Mouse (Mus musculus) brain, adult 2 months (tissue): ENCODE measurements around the gene Pold2.

Experiments used
- DNase-seq: peaks from one replicate; pipeline ENCODE4 v3.0.0; 2011; ENCODE audit warnings: low read depth, low spot score

The Pold2 gene

DNA sequence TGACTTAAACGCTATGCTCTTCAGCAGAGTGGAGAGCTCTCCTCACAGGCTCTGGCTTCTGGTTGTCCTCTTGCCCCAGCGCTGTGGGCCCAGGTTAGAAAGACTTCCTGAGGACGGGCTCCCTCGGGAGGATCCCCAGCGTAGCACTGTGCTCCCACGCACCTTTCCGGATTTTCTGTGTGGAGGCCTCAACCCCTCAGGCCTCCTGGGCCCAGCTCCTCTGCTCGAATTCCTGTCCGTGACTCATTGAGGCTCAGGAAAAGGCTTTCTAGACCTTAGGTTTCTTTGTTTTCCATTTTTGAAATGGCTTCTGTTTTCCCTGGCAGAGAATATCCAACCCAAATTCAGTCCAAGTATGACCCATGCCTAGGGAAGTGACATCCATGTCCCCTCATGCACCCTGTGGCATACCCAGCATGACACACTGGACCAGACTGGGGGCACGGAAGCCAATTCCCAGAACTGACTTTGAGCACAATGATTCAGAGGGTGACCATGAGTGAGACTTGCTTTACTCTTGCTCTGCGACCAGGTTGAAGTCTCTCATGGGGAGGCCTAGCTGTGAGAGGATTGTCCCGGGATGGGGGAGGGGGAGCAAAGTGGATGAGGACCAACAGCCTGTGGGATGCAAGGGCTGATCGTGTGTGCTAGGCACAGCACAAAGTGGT, 18.1 kb downstream of the Pold2 start:
- DNase-seq, result no peak

DNA sequence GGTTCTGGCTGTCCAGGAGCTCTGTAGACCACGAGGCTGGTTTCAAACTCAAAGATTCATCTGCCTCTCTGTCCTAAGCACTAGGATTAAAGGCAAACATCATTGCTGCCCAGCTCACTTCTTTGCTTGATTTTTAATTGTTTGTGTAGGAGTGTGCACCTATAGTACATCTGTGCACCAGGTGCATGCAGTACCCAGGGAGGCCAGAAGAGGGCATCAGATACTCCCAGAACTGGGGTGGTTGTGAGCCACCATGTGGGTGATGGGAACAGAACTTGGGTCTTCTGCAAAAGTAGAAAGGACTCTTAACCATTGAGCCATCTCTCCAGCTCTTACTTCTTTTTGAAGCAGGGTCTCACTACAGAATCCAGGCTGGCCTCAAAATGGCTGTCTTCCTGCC, 19.4 kb downstream of the Pold2 start:
- no peak for DNase-seq

DNA sequence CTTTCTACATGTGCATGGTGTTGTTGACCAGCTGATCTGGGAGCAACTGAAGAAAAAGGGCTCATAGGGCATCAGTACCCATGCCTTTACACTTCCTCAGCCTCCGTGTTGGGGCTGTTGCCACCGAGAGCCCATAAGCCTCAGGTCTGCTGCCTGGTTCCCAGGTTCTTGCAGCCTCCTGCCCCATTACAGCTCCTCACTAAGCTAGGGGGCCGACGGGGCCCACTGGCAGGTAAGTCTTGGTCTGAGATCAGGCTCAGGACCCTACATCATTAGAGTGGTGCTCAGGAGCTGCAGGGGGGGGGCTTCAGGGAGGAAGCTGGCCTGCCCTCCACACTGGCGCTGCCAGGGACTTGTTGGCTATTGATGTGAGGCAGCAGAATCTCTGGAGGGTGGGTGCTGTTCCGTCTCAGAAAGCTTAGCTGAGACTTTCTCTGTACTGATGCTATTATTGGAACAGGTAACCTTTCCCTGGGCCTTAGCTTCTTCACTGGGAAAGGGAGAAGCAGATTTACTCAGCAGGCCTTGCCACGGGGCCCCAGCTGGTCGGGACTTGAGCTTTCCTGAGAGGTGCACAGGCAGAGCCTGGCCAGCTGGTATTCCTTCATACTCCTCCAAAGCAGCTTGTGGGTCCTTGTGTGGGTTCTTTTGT, 21.5 kb downstream of the Pold2 start:
- no peak for DNase-seq

DNA sequence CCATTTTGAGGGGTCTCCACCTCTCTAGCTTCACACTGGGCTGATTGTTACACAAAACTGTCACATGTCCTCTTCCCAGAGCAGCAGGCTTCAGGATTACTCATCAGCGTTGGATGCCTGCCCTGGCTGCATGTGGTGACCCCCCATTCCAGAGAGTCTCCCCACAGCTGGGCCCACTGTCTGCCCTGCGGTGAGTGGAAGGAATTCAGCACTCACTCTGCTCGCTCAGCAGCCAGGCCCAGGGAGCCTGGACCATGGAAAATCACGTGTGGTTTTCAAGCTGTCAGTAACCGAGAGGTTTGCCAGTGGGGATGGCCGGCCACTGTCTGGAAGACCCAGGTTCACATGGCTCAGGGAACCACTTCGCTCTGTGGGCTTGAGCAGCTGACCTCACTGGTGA, 22.2 kb downstream of the Pold2 start:
- peak; percentile 93 for DNase-seq

DNA sequence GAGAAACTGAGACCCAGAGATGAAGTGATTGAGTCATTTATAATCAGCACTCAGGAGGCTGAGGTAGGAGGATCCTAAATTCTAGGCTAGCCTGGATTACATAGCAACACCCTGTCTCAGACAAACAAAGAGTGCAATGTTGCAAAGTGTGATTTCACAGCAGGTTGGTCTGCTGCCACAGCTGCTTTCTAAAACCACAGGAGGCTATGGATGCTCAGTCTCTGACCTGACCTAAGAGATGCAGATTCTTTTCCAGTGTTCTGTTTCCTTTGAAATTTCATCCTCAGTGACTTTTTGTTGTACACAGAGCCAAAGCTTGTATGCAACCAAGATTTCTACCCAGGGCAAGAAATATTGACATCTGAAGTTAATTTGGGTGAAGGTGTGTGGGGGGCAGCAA, 22.6 kb downstream of the Pold2 start:
- peak; percentile 43 for DNase-seq

DNA sequence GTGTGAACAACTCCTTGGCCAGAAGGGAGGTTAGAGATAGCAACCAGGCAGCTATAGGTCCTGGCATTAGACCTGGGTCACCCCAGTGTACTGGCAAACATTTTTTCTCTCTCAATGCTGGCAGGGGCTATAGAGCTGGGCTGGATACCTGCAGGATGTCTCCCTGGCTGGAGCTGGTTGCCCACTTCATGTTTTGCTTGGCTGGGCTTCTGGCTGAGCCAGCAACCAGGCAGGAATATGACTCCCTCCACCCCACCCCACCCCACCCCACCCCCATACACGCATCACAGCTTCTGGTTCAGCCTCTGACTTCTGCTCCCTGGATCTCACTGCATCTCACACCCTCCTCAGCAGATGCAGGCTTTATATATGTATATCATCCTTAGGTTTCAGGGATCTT, 25.8 kb downstream of the Pold2 start:
- no peak for DNase-seq

DNA sequence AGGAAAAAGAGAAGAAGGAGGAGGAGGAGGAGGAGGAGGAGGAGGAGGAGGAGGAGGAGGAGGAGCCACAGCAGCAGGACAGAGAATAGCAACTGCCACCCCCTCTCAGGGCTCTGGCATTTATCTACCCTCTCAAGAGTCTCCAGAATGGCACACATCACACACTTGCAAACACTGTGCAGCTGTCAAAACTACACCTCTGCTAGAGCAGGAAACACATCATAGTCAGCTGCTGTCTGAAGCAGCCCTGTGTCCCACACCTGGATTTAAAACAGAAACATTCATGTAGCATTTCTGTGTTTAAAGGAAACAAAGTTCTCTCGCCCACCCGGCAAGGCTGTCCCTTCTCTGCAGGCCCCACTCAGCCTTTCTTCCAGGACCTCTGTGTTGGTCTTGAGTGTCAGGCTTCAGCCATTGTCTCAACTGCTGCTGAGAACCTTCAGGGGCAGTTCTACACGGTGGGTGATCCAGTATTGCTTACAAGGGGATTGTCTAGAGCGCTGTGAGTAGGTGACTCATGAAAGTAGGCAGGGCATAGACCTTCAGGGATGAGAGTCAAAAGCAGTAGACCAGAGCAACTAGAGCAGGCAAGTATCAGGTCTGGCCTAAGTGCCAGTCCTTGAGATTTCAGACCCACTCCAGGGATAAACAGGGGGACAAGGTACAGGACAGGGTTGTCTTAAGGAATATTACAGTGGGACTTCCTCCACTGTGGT, 26.9 kb downstream of the Pold2 start:
- DNase-seq, result peak; percentile 23

DNA sequence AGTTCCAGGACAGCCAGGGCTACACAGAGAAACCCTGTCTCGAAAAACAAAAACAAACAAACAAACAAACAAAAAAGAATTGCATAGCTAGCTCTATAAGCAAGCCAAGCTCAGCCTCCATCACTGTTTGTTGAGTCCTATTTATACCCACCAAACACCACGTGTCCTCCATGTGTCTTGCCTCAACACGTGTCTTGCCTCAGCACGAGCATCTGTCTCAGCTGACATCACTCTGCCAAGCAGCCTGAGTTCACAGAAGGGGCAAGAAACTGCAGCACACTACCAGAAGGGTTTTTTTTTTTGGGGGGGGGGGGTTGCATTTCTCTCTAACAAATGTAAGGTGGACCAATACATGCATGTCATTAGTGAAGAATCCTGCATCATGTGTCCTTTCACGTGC, 27.6 kb downstream of the Pold2 start:
- peak; percentile 41 for DNase-seq

DNA sequence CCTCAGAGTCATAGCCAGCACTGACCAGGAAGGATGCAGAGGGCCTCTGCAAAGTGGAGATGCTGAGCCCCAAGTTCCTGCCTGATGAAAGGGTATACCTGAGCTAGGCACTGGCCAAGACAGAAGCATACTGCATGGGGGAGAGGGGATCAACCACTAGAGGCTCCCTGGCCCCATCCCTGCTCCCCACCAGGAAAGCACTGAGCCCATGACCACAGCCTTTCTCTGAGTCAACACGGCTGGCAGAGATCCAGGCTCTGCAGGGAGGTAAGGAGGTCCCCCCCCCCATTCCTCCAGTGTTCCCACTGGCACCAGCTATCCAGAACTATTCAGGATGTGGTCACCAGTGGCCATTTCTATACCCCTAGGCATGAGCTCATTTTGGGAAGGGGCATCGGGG, 28.8 kb downstream of the Pold2 start:
- no peak for DNase-seq

DNA sequence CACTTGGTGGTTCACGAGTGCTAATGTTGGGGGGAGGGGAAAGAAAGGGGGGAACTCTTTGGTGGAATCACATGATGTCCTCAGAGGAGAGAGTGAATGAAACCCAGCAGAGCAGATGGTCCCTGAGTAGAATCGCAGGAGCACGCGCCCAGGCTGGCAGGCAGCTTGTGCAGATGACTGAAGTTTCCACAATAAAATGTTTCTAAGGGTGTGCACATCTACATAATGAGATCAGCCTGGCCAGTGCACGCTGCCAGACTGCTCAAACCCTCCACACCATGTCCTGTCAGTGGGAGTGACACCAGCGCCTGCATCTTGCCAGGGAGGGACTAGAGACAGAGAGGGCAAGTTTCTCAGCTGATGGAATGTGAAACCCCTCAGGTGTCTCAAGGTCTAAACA, 29.4 kb downstream of the Pold2 start:
- DNase-seq, result peak; percentile 90

DNA sequence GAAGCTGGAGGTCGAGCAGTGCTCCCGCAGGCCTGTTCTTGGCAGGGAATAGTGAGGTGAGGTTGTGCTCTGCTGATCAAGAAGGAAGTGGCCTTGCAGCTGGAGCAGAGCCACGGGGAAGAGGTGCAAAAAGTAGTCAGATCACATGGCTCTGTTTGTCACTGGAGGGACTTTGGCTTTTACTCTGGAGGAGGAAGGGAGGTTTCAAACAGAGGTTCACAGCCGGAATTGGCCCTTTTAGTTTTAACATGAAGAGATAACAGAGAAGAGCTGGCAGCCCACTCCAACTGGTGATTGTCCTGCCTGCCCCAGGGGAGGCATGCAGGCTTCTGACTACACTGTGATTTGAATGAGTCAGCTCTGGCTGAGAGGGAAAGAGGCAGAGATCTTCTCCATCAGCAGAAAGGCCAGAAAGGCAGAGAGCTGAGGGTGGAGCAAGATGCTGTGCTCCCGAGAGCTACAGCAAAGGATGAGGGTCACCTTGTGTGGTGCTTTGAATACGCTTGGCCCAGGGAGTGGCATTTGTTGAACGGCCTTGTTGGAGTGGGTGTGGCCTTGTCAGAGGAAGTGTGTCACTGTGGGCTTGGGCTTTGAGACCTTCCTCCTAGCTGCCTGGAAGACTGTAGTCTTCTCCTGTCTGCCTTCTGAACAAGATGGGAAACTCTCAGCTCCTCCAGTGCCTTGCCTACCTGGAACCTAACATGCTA, 31.3 kb downstream of the Pold2 start:
- peak; percentile 58 for DNase-seq

DNA sequence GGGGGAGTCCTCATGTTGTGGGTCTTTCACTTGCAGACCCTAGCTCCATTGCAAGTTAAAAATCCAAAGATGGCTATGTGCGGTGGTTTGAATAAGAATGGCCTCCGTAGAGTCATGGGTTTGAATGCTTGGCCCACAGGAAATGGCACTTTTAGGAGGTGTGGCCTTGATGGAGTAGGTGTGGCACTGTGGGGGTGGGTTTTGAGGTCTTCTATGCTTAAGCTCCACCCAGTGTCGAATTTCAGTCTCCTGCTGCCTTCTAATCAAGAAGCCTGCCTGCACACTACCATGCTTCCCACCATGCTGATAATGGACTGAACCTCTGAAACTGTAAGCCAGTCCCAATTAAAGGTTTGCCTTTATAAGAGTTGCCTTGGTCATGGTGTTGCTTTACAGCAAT, 35.0 kb downstream of the Pold2 start:
- no peak for DNase-seq

DNA sequence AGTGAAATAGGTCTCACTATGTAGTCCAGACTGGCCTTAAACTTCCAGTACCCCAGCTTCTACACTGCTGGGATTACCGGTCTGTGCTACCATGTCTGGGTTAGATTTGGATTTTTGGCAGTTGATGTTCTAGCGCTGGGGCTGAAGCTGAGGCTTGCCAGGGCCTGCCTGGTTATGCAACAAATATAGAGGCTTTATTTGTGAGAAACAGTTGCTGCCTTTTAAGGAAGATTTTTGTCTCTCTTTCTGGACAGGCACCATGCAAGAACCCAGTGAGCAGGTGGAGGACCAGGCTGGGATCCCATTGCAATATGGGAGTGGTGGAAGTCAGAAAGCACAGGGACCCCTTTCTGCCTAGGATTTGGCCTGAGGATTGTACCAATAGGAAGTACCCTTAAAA, 36.3 kb downstream of the Pold2 start:
- no peak for DNase-seq

DNA sequence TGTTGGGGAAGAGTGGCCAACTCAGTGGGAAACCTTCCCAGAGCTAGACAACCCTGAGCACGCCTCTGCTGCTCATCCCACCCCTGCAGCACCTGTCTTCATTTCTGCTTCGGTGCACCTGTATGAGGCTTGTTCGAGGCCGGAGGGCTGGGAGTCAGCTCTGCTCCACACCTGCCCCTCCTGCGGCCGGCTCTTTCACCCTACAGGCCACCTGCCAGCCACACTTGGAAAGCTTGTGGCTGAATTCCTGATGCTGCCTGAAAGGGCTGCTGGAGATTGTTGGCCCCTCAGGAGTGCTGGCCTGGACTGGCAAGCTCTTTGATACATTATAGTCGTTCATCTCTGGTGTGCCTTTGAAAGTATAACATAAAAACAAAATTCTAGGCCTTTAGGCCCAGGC, 37.7 kb downstream of the Pold2 start:
- no peak for DNase-seq

DNA sequence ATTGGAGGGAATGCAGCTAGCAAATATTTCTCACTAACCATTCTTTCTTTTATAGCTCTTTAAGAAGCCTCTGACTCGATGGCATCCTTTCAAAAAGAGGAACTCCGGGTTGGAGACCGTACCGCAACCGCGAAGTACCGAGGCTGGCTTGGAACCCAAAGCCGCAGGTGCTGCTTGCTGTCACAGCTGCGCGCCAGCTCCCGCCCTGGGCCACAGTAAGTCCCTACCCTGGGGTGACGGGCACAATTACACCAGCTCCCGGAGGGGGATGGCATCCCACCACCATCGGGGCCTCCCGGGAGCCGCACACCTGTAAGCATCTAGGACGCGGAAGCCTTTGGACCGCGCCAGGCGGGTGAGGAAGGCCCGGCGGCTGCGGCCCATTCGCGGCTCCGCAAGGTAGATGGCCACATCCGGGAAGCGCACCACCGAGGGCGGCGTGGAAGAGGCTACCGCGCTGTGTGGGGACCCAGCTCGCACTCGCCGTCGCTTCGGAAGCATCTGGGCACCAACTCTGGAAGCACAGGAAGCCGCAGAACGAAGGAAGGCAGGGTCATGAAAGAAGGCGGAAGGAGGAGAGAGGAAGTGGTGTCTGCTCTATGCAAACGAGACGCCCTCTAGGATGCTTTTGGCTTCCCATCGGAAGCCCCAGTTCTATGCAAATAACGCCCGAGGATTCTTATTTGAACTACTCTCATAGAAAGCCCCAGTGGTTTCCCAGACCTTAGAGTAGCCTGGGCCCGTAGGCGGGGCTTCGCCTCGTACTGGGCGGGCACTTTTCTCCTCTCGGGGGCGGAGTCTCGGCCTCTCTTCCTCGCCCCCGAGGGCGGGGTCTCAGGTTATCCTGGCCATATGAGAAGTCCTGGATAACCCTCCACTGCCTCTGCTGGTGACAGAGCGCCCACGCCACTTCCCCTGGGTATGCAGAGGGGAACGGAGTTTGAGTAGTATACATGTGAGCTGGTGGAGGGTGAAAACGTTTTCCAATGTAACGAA, 40.5 kb downstream of the Pold2 start, which contains the start of gene Polm:
Polm (minus strand) TSS at position 766 of the 996 bp plus-strand sequence.
- DNase-seq, result peak; percentile 95

DNA sequence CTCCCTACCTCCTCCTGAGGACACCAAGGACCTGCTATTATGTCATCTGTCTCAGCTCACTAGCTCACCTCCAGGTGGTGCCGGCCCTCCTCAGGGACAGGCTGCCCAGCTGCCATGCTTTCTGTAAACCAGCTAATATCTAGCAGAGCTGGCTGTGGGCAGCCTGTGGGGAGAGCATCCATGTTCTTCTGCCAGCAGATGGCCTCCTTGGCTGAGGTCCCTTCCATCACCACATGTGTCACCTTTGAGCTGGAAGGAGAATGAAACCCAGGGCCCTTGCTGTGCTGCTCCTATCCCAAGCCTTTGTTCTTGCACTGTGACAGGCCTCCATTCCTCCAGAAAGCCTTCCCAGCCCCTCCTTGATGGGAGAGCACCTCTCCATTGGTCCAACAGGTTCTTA, 42.0 kb downstream of the Pold2 start:
- DNase-seq, result peak; percentile 74

DNA sequence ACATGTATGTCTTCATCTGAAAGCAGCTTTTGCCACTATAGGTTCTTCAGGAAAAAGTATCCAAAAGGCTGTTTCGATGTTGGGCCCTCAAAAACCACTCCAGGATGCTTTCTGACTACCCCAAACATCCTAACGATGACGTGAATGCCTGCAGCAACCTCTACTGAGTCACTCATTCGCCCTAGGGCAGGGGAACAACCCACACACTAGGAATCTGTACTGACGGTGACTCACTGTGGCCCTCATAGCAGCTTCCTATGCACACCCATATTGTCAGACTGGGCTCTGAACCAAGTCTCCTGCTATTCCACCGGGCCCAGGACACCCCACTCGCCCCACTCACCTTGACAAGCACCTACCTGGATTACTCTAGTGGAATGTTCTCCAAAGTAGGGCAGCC, 43.0 kb downstream of the Pold2 start:
- DNase-seq, result peak; percentile 79

DNA sequence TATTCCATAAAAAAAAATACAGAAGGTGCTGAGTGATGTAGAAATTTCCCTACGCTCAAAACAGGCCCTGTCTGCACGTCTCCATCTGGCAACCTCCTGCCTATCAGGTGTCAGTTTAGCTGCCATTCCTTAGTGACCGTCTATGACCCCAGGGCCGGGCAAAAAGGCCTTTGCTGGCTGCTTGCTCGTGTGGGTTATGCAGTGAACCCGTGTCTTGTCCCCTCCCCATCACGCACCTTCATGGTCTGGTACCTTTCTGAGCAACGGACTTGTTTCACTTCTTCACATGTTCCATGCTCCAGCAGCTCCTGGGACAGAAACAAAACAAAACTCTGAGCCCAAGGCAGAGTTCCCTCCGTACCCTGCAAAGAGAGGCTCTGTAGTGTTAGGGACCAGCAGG, 43.6 kb downstream of the Pold2 start:
- no peak for DNase-seq

DNA sequence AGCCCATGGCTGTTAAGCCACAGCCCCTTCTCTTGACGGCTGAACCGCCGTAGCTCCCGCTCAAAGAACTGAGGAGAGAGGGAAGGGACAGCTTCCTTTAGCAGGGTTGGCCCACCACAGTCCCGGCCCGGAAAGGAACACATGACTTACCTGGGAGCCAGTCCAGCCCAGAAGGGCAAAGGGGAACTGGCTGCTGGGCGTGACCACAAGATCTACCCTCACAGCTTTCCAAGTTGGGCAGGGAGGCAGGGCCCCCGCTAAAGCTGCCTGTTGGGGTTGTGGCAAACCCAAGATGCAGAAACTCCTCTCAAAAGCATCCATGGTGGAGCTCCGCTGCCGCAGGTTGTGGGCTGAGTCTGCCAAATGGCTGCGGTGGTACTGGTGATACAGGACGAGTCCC, 48.8 kb downstream of the Pold2 start:
- DNase-seq, result no peak

DNA sequence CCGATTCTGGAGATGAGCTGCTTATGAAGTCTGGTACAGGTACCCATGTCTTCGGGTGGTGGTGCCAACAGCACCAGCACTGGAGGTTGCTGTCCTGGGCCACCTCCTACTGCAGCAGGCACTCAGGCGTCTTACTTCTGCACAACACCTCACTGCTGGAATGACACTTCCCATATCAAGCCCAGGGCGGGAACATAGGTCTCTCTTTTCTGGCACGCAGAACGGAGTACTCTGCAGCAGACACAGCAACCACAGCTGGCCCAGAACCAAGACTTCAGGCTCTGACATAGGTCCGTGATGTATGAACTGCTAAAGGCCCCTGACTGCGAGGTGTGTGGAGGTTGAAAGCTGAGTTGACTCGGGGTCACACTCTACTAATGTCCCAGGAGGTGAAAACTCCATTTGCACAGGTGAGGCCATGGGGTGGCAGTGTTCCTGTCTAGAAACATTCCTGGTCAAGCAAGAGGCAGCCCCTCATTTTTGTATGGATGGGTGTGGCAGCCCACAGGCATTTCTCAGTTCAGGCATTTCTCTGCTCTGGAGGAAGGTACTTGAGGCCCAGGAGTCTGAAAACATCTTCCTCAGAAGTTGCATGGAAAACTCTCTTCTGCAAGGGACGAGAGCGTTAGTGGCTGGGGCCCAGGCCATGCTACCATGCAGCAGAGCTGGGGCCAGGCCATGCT, 49.4 kb downstream of the Pold2 start:
- DNase-seq, result no peak

DNA sequence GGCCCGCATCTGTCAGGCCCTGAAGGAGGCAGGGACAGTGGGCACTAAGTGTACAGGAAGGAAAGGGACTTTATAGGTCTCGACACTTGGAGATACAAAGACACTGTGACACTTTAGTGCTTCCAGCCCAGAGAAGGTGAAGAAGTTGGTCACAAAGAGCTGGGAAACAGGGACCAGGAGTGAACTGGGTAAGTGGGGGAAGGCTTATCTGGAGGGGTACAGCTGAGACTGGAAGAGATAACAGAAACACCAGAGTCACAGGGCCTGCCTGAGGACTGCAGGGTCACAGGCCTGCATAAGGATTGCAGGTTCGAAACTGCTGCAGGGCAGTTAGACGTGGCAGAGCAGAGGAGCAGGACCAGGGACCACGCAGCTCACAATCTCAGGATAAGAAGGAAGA, 50.2 kb downstream of the Pold2 start:
- DNase-seq, result no peak
